Mouse (Mus musculus) olfactory bulb, adult 2 months (tissue): Measurements from ENCODE around the gene Cx3cl1.

Source experiments
- CTCF ChIP-seq: fragments of 200-500 bp; IDR thresholded peaks from 2 replicates; pipeline ENCODE4 v1.5.1; 2012; ENCODE audit warnings: low read depth, mild to moderate bottlenecking, low read length, moderate library complexity; ENCODE audit not compliant: insufficient read depth
- POLR2A ChIP-seq: fragments of 200-500 bp; IDR thresholded peaks from 2 replicates; pipeline ENCODE4 v1.6.1; 2012; ENCODE audit warnings: mild to moderate bottlenecking, low read depth, low read length, moderate library complexity; ENCODE audit not compliant: insufficient read depth

GRCm38 (mm10) chr8:94781155-94781837 lies 9.5 kb downstream of the Cx3cl1 start:
- TF ChIP-seq CTCF: no peak
- TF ChIP-seq POLR2A: no peak
